ENCODE assay signal across 22 mouse cellular contexts in genomic region chr14:102867697-102868096, GRCm38 (mm10).
DNase-seq lines count a peak whose midpoint lies in the region; ATAC-seq and TF ChIP-seq lines count a peak whose summit lies in the region.
"Had no signal": no experiment of that assay in that cellular context is flagged by ENCODE, and none has a peak within 500 bp of the region (broad histone marks: within the 10 kb centered on the region; RNA-seq: fewer than 3 reads in every experiment).

No protein-coding gene starts in this region.

- no peak for TF ChIP-seq POLR2A in CH12.LX (IDR thresholded peaks at IDR 0.05; ENCODE audit: low read depth, low read length)

- TF ChIP-seq CTCF in CH12.LX (conservative IDR thresholded peaks at IDR 0.05 in 1 of 2, IDR thresholded peaks at IDR 0.05 in 1 of 2; ENCODE audit: low read depth in 2 of 2, low read length in 2 of 2), result no peak

- no peaks in the 10 kb centered on the region for H3K79me2 ChIP-seq in CH12.LX (replicated peaks; ENCODE audit: control insufficient read depth, extremely low read depth, insufficient read depth, poor library complexity, severe bottlenecking)

- no peaks in the 10 kb centered on the region for H3K27me3 ChIP-seq in heart, embryonic 12.5 days (replicated peaks)
- no peaks in the 10 kb centered on the region for H3K27me3 ChIP-seq in midbrain, embryonic 11.5 days (ENCODE audit: control insufficient read depth, insufficient read depth, low read length)
- no peaks in the 10 kb centered on the region for H3K27me3 ChIP-seq in midbrain, embryonic 10.5 days (ENCODE audit: low read depth, poor library complexity, severe bottlenecking)
- no peaks in the 10 kb centered on the region for H3K27me3 ChIP-seq in CH12.LX (replicated peaks)

- DNase-seq in heart, adult 11 months, result peak; percentile 11
- peak; percentile 33 for DNase-seq in midbrain, embryonic 11.5 days (ENCODE audit: low spot score, missing footprints)
- no peak for DNase-seq in midbrain, embryonic 10.5 days (ENCODE audit: low spot score)
- DNase-seq in CH12.LX (ENCODE audit: extremely low read depth), result peak; percentile 30
- no peak for DNase-seq in left cerebral cortex, postnatal 14 days (ENCODE audit: low spot score in 2 of 2)
- no peak for DNase-seq in right cerebral cortex, adult 18-20 months
- DNase-seq: adrenal gland, adult 2 months; adrenal gland, adult 8-10 months; adrenal gland, postnatal 10 days; adrenal gland, postnatal 14 days; adrenal gland, postnatal 25 days; adrenal gland, postnatal 36 days; B cell, adult 2 months; cerebellum, adult 11 months; cerebellum, adult 11-12 months; cerebellum, adult 18-20 months had no signal

- no peaks in the 10 kb centered on the region for H3K4me1 ChIP-seq in heart, embryonic 12.5 days (replicated peaks)
- no peaks in the 10 kb centered on the region for H3K4me1 ChIP-seq in midbrain, embryonic 11.5 days (ENCODE audit: control insufficient read depth, insufficient read depth, low read length)
- H3K4me1 ChIP-seq in midbrain, embryonic 10.5 days, result no peaks in the 10 kb centered on the region
- H3K4me1 ChIP-seq in CH12.LX (ENCODE audit: control insufficient read depth in 1 of 2, insufficient read depth in 2 of 2), result peaks cover 3 to 23% of the 10 kb centered on the region in 2 experiments; a peak in 3 of 4 replicates

- peak; percentile 56 for TF ChIP-seq EP300 in CH12.LX (IDR thresholded peaks at IDR 0.05; ENCODE audit: low read length)

- H3K9ac ChIP-seq in heart, embryonic 12.5 days, result no peak overlapping the region
- H3K9ac ChIP-seq in midbrain, embryonic 11.5 days (ENCODE audit: low read length), result no peak overlapping the region
- H3K9ac ChIP-seq in CH12.LX (ENCODE audit: insufficient read depth, low read depth), result peak overlapping the region; percentile 56

- H3K4me2 ChIP-seq in heart, embryonic 12.5 days, result no peak overlapping the region
- no peak overlapping the region for H3K4me2 ChIP-seq in midbrain, embryonic 11.5 days
- peak overlapping the region; percentile 87 for H3K4me2 ChIP-seq in CH12.LX (ENCODE audit: insufficient read depth, low read depth, poor library complexity, severe bottlenecking)

- no peaks in the 10 kb centered on the region for H3K9me3 ChIP-seq in heart, embryonic 12.5 days (replicated peaks)
- no peaks in the 10 kb centered on the region for H3K9me3 ChIP-seq in midbrain, embryonic 11.5 days (ENCODE audit: control insufficient read depth, low read length)
- H3K9me3 ChIP-seq in midbrain, embryonic 10.5 days (replicated peaks), result no peaks in the 10 kb centered on the region
- H3K9me3 ChIP-seq in CH12.LX (replicated peaks; ENCODE audit: low read length), result no peaks in the 10 kb centered on the region

- no peak for ATAC-seq in heart, embryonic 12.5 days (ENCODE audit: insufficient number of reproducible peaks, low FRiP score)
- ATAC-seq in midbrain, embryonic 11.5 days (ENCODE audit: low FRiP score), result no peak
- 0 out of 2 replicates have a peak, but pooled peaks have one; percentile 30 for ATAC-seq in granulocyte monocyte progenitor cell, adult 5-6 weeks (replicated peaks; ENCODE audit: poor library complexity, severe bottlenecking)
- ATAC-seq: activated CD4-positive, CD25-positive, alpha-beta regulatory T cell, adult 4 months; CD4-positive, CD25-positive, alpha-beta regulatory T cell, adult 4 months; Patski had no signal

- in situ Hi-C loops in CH12.LX (cut with MboI; ENCODE audit: low pct_ligation_motif_present, low pct_unique_long_range_greater_than_20kb, low sequenced_read_pairs), result no loop called here

- intact Hi-C loops in left cerebral cortex, postnatal 14 days (cut with DNase I), result no loop called here

- no peak; the same call in 1 of the 2 replicates for TF ChIP-seq RAD21 in CH12.LX (IDR thresholded peaks at IDR 0.05; ENCODE audit: low read depth, low read length)

- 83% methylated on average over 2 of the region's 2 CpGs for WGBS in heart, embryonic 12.5 days
- WGBS in midbrain, embryonic 11.5 days, result 87% methylated on average over 2 of the region's 2 CpGs
- WGBS in midbrain, embryonic 10.5 days, result 86% methylated on average over 2 of the region's 2 CpGs

- H3K36me3 ChIP-seq in heart, embryonic 12.5 days, result no peaks in the 10 kb centered on the region
- no peaks in the 10 kb centered on the region for H3K36me3 ChIP-seq in midbrain, embryonic 11.5 days (ENCODE audit: control insufficient read depth, insufficient read depth, low read length)
- H3K36me3 ChIP-seq in midbrain, embryonic 10.5 days, result no peaks in the 10 kb centered on the region
- H3K36me3 ChIP-seq in CH12.LX (replicated peaks in 1 of 2; ENCODE audit: control insufficient read depth in 1 of 2, insufficient read depth in 1 of 2, low read length in 1 of 2), result no peaks in the 10 kb centered on the region
- H3K36me3 ChIP-seq: G1E had no signal

- H3K4me3 ChIP-seq in heart, embryonic 12.5 days, result no peak overlapping the region
- H3K4me3 ChIP-seq in midbrain, embryonic 11.5 days (ENCODE audit: low read depth, low read length), result no peak overlapping the region
- H3K4me3 ChIP-seq in midbrain, embryonic 10.5 days, result no peak overlapping the region
- H3K4me3 ChIP-seq in CH12.LX (replicated peaks in 1 of 3; ENCODE audit: low read depth in 2 of 3, low read length in 2 of 3, poor library complexity in 1 of 3), result no peak overlapping the region

- H3K27ac ChIP-seq in heart, embryonic 12.5 days (ENCODE audit: poor library complexity, severe bottlenecking), result no peak overlapping the region
- H3K27ac ChIP-seq in midbrain, embryonic 11.5 days (ENCODE audit: low read depth, low read length), result no peak overlapping the region
- no peak overlapping the region for H3K27ac ChIP-seq in midbrain, embryonic 10.5 days (replicated peaks)
- peak overlapping the region; percentile 52; the same call in 1 of the 2 replicates for H3K27ac ChIP-seq in CH12.LX (ENCODE audit: insufficient read depth, low read depth)

- dilution Hi-C loops in CH12.LX (cut with MboI; ENCODE audit: extremely low pct_ligation_motif_present, extremely low pct_unique_long_range_greater_than_20kb, low sequenced_read_pairs), result no loop called here

TF ChIP-seq in CH12.LX, 34 proteins besides CTCF, POLR2A, EP300 and RAD21:
- TF ChIP-seq PAX5 (IDR thresholded peaks at IDR 0.05; ENCODE audit: low read length) (no peak), MEF2A (IDR thresholded peaks at IDR 0.05; ENCODE audit: borderline replicate concordance, low read depth, low read length) (no peak), ZNF384 (IDR thresholded peaks at IDR 0.05; ENCODE audit: low read depth, low read length) (peak; percentile 82), HCFC1 (IDR thresholded peaks at IDR 0.05; ENCODE audit: low read depth, low read length) (no peak), JUND (conservative IDR thresholded peaks at IDR 0.05; ENCODE audit: low read depth, low read length) (0 out of 2 replicates have a peak, but pooled peaks have one; percentile 13), E2F4 (IDR thresholded peaks at IDR 0.05; ENCODE audit: insufficient replicate concordance, low read depth, low read length) (no peak), SMC3 (IDR thresholded peaks at IDR 0.05; ENCODE audit: low read depth, low read length) (no peak), KAT2A (IDR thresholded peaks at IDR 0.05; ENCODE audit: insufficient replicate concordance, low read length) (no peak), RCOR1 (conservative IDR thresholded peaks at IDR 0.05; ENCODE audit: low read depth, low read length) (0 out of 2 replicates have a peak, but pooled peaks have one; percentile 27), ZMIZ1 (IDR thresholded peaks at IDR 0.05; ENCODE audit: low read depth, low read length) (no peak), MAZ (IDR thresholded peaks at IDR 0.05; ENCODE audit: low read depth, low read length) (no peak), GABPA (IDR thresholded peaks at IDR 0.05; ENCODE audit: insufficient replicate concordance, low read depth, low read length) (no peak), IRF4 (IDR thresholded peaks at IDR 0.05; ENCODE audit: low read depth, low read length) (peak; percentile 44; the same call in 1 of the 2 replicates), POLR2AphosphoS2 (IDR thresholded peaks at IDR 0.05; ENCODE audit: low read depth, low read length) (no peak), USF2 (conservative IDR thresholded peaks at IDR 0.05; ENCODE audit: low read depth, low read length) (no peak), USF1 (IDR thresholded peaks at IDR 0.05; ENCODE audit: low read depth, low read length) (no peak), UBTF (IDR thresholded peaks at IDR 0.05; ENCODE audit: low read depth, low read length) (no peak), CHD1 (IDR thresholded peaks at IDR 0.05; ENCODE audit: low read depth, low read length) (no peak), MYC (IDR thresholded peaks at IDR 0.05; ENCODE audit: low read depth, low read length) (no peak), TBP (conservative IDR thresholded peaks at IDR 0.05; ENCODE audit: low read depth, low read length) (no peak), NELFE (IDR thresholded peaks at IDR 0.05; ENCODE audit: low read depth, low read length) (no peak), TCF12 (IDR thresholded peaks at IDR 0.05; ENCODE audit: low read depth, low read length) (no peak), JUN (IDR thresholded peaks at IDR 0.05; ENCODE audit: insufficient read depth, low read depth, low read length) (peak; percentile 44; the same call in 1 of the 2 replicates), BHLHE40 (IDR thresholded peaks at IDR 0.05; ENCODE audit: low read depth, low read length) (no peak), ETS1 (conservative IDR thresholded peaks at IDR 0.05; ENCODE audit: low read depth, low read length) (peak; percentile 47; the same call in 1 of the 2 replicates), CHD2 (IDR thresholded peaks at IDR 0.05; ENCODE audit: low read length) (no peak), MAFK (IDR thresholded peaks at IDR 0.05; ENCODE audit: insufficient replicate concordance, low read length) (no peak), ZC3H11A (IDR thresholded peaks at IDR 0.05; ENCODE audit: low read depth, low read length) (no peak), MXI1 (IDR thresholded peaks at IDR 0.05; ENCODE audit: low read depth, low read length) (no peak), ELF1 (IDR thresholded peaks at IDR 0.05; ENCODE audit: low read depth, low read length) (no peak), ZKSCAN1 (IDR thresholded peaks at IDR 0.05; ENCODE audit: borderline replicate concordance, low read depth, low read length) (no peak), NRF1 (IDR thresholded peaks at IDR 0.05; ENCODE audit: low read depth, low read length) (no peak), SIN3A (IDR thresholded peaks at IDR 0.05; ENCODE audit: low read length) (no peak), MAX (IDR thresholded peaks at IDR 0.05; ENCODE audit: low read length) (no peak)

Comparison
In these comparisons a context has a peak if more than half of its experiments do, and no peak if none do; other contexts are left out.
1. DNase-seq: peak in heart, adult 11 months (single experiment), midbrain, embryonic 11.5 days (single experiment) and CH12.LX (single experiment); none in midbrain, embryonic 10.5 days (single experiment), left cerebral cortex, postnatal 14 days (0 of 2) and right cerebral cortex, adult 18-20 months (single experiment).